Mouse (Mus musculus) c-Kit-positive CD71-positive TER-119-positive erythroid progenitor cells, embryonic 14.5 days (primary cell): Measurements from ENCODE around the gene Slc4a11.

Experiments
- DNase-seq: peaks from one replicate; pipeline ENCODE4 v3.0.0-alpha.2; 2013; ENCODE audit warnings: low spot score

The Slc4a11 gene

GRCm38 (mm10) chr2:130697153-130697810 lies at the start of gene Slc4a11:
Slc4a11 (minus strand) TSS chr2:130697519.
- peak; percentile 34 for DNase-seq

- no peak for DNase-seq
These were observed 46.3 kb upstream of the Slc4a11 start for GRCm38 (mm10) chr2:130743576-130743975.

- no peak for DNase-seq
These were observed 42.8 kb upstream of the Slc4a11 start for GRCm38 (mm10) chr2:130740096-130740495.

- DNase-seq, result no peak
These were observed 40.7 kb upstream of the Slc4a11 start for GRCm38 (mm10) chr2:130738019-130738418.

GRCm38 (mm10) chr2:130735281-130735680 lies 38.0 kb upstream of the Slc4a11 start:
- no peak for DNase-seq

GRCm38 (mm10) chr2:130733444-130733843 lies 36.1 kb upstream of the Slc4a11 start:
- no peak for DNase-seq

GRCm38 (mm10) chr2:130731855-130732254 lies 34.5 kb upstream of the Slc4a11 start:
- DNase-seq, result no peak

- no peak for DNase-seq
These were observed 33.4 kb upstream of the Slc4a11 start for GRCm38 (mm10) chr2:130730746-130731145.

- DNase-seq, result no peak
These were observed 31.7 kb upstream of the Slc4a11 start for GRCm38 (mm10) chr2:130728906-130729585.

- DNase-seq, result no peak
These were observed 30.4 kb upstream of the Slc4a11 start for GRCm38 (mm10) chr2:130727752-130728151.

GRCm38 (mm10) chr2:130724369-130724768 lies 27.1 kb upstream of the Slc4a11 start:
- no peak for DNase-seq

- no peak for DNase-seq
These were observed 20.6 kb upstream of the Slc4a11 start for GRCm38 (mm10) chr2:130717951-130718350.

GRCm38 (mm10) chr2:130707057-130707456 lies 9.7 kb upstream of the Slc4a11 start:
- DNase-seq, result no peak

- no peak for DNase-seq
These were observed 9.3 kb upstream of the Slc4a11 start for GRCm38 (mm10) chr2:130706602-130707001.

- DNase-seq, result no peak
These were observed 7.9 kb upstream of the Slc4a11 start for GRCm38 (mm10) chr2:130705178-130705577.

GRCm38 (mm10) chr2:130704040-130705001 lies 7.0 kb upstream of the Slc4a11 start:
- DNase-seq, result no peak

- DNase-seq, result no peak
These were observed 525 bp upstream of the Slc4a11 start for GRCm38 (mm10) chr2:130697821-130698266.

GRCm38 (mm10) chr2:130696700-130697152 lies 593 bp downstream of the Slc4a11 start:
- DNase-seq, result no peak

GRCm38 (mm10) chr2:130693563-130693962 lies 3.8 kb downstream of the Slc4a11 start:
- DNase-seq, result no peak

- no peak for DNase-seq
These were observed 8.3 kb downstream of the Slc4a11 start for GRCm38 (mm10) chr2:130689011-130689410.

- DNase-seq, result no peak
These were observed 11.9 kb downstream of the Slc4a11 start for GRCm38 (mm10) chr2:130685426-130685825.

- no peak for DNase-seq
These were observed 15.8 kb downstream of the Slc4a11 start for GRCm38 (mm10) chr2:130681531-130681930.
